19 mouse cellular contexts compared by ENCODE assay signal in genomic region chr3:89814051-89814450, GRCm38 (mm10). TPM values are rescaled to one million over a fixed set of nuclear protein-coding genes. Genes with fewer than 3 reads are reported as not detected.
"Had no signal": no experiment of that assay in that cellular context is flagged by ENCODE, and none has a peak within 500 bp of the region (broad histone marks: within the 10 kb centered on the region; RNA-seq: fewer than 3 reads in every experiment).

No protein-coding gene starts in this region.

- H3K27ac ChIP-seq: limb, embryonic 10.5 days; limb, embryonic 13.5 days; liver, embryonic 12.5 days; neural tube, embryonic 12.5 days; neural tube, embryonic 15.5 days had no signal

- H3K9me3 ChIP-seq: limb, embryonic 10.5 days; limb, embryonic 13.5 days; liver, embryonic 12.5 days; neural tube, embryonic 12.5 days had no signal

- ATAC-seq: liver, embryonic 12.5 days; lung, postnatal 0 days had no signal

- DNase-seq: kidney, adult 18-20 months; kidney, adult 9 months; kidney, postnatal 14 days; kidney, postnatal 4 days; liver; lung, embryonic 14.5 days; midbrain, embryonic 14.5 days; right cerebral cortex, adult 18-20 months; right cerebral cortex, postnatal 14 days; right cerebral cortex, postnatal 4 days; thymus, postnatal 25 days had no signal

- H3K4me1 ChIP-seq: limb, embryonic 10.5 days; limb, embryonic 13.5 days; neural tube, embryonic 12.5 days; neural tube, embryonic 15.5 days had no signal

- H3K4me2 ChIP-seq: limb, embryonic 13.5 days; liver, embryonic 12.5 days; lung, embryonic 14.5 days; midbrain, embryonic 11.5 days; neural tube, embryonic 12.5 days; neural tube, embryonic 15.5 days had no signal

- H3K4me3 ChIP-seq: limb, embryonic 10.5 days; limb, embryonic 13.5 days; liver, embryonic 12.5 days; neural tube, embryonic 12.5 days; neural tube, embryonic 15.5 days had no signal

- H3K27me3 ChIP-seq: neural tube, embryonic 12.5 days; neural tube, embryonic 15.5 days had no signal

- H3K36me3 ChIP-seq: limb, embryonic 10.5 days; limb, embryonic 13.5 days; liver, embryonic 12.5 days; neural tube, embryonic 12.5 days; neural tube, embryonic 15.5 days had no signal

- H3K9ac ChIP-seq: limb, embryonic 13.5 days; liver, embryonic 12.5 days; lung, embryonic 14.5 days; neural tube, embryonic 12.5 days; neural tube, embryonic 15.5 days had no signal

RNA-seq across cellular contexts. Expression of gene She, which starts 17.1 kb away (rescaled TPM):
- total RNA-seq: megakaryocyte-erythroid progenitor cell, adult 5-6 weeks had no signal
